Mouse (Mus musculus): ENCODE data around the gene Trak2.
"Not testable (repeated sequence)": the region's sequence is repeated elsewhere in the genome, so short reads cannot be mapped to it uniquely, and the experiment has no call there.

Gene Trak2

DNA sequence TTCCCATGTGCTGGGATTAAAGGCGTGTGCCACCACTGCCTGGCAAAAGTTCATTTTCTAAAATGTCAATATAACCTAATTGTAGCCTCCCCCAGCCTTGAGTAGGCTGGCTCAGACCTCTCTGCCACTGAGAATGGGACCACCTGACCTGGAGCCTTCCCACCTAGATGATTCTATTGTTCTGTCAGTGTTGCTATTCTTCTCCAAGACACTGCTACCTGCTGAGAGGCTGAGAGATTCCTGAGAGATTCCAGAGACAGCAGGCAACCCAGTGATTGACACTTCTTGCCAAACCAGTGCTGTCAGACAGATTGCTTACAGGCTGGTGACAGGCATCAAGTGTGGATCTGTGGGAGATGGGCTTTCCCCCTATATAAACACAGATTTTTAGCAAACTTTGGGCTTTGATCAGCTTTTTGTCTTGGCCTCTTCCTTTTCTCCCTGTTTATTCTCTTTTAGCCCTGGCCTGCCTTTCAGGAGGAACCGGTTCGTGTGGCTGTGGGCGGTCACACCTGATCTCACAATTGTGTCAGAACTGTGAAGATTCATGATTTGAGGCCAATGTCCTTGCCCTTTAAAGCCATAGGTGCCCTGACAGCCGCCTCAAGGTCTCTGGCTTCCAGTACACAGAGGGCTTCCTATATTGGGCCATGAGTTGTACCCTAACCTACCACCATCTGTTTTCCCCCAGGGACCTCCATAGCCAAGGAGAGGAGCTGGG lies 83.2 kb downstream of the Trak2 start:
- DNase-seq (ENCODE audit: low read depth): no peak

DNA sequence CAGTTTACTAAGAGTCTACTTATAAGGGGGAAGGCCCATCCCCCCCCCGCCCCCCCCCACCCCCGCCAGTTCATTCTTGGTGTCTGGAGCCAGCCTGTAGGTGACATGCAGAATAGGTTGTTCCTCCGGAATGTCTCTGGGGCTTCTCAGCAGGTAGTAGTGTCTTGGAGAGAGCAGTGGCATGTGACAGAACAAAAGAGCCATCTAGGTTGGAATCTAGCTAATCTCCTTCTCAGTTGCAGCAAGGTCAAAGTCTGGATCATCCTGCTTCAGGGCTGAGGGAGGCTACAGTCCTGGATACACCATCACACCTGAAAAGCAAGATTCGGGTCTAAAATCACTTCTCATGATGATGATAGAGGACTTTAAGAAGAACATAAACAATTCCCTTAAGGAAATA lies 87.6 kb downstream of the Trak2 start:
- no peak for DNase-seq (ENCODE audit: low read depth)

DNA sequence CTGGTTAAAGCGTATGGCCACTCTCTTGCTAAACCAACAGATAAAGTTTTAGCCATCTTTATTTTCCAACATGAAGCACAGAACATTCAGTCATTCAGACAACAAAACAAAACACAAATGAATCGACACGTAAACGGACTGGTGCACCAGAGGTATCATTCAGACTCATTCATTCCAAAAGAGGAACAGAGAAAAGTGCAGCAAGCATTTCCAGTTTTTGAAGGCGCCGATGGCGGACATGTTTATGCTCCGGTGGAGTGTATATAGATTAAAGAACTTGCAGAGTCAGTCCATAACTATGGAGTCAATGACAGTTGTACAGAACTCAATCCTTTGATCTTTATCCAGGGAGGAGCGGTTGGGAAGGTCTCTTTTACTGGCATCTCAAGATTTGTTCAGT lies 90.0 kb downstream of the Trak2 start:
- DNase-seq (ENCODE audit: low read depth): not testable (repeated sequence)

DNA sequence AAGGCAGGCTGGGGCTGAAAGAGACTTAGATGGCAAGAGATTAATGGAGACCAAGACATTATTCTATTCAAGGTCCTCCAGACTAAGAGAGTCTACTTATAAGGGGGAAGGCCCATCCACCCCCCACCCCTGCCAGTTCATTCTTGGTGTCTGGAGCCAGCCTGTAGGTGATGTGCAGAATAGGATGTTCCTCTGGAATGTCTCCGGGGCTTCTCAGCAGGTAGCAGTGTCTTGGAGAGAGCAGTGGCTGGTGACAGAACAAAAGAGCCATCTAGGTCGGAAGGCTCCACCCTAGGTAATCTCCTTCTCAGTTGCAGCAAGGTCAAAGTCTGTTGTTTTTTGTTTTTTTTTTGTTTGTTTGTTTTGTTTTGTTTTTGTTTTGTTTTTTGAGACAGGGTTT lies 93.9 kb downstream of the Trak2 start:
- not testable (repeated sequence) for DNase-seq (ENCODE audit: low read depth)

DNA sequence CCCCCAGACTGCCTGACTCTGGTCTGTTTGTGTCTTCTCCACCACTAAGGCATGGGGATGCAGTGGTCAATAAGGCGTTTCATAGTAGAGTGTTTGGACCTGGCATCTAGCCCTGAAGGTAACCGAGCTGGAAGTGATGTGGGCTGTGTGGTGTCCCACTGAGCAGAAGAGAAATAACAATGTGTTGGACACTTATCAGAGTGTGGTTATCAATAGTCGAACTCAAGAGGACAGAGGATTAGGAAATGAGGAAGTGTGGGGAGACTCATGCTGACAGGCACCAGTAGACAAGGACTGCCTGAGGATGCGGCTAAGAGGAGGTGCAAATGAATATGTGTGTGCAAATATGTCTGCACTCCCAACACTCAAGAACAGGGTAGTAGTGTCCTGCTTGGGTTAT lies 96.7 kb downstream of the Trak2 start:
- not testable (repeated sequence) for DNase-seq (ENCODE audit: low read depth)

DNA sequence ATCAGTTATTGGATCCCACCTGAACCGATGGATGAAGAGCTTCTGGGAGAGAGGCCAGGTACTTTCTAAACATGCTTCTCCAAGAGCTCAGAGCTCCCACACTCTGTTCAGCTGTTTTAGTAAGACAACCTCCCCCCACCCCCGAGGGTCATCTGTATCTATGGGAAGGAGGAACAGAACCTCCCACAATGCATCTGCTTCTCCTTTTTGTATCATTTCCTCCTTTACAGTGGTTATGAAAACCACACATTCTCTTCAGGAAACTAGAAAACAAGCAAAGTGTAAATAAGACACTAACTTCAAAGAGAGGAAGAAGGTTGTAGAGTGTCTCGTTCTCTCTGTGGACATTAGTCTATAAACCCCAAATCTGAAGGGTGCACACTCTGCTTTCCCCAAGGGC lies 112.6 kb downstream of the Trak2 start:
- DNase-seq (ENCODE audit: low read depth): not testable (repeated sequence)

DNA sequence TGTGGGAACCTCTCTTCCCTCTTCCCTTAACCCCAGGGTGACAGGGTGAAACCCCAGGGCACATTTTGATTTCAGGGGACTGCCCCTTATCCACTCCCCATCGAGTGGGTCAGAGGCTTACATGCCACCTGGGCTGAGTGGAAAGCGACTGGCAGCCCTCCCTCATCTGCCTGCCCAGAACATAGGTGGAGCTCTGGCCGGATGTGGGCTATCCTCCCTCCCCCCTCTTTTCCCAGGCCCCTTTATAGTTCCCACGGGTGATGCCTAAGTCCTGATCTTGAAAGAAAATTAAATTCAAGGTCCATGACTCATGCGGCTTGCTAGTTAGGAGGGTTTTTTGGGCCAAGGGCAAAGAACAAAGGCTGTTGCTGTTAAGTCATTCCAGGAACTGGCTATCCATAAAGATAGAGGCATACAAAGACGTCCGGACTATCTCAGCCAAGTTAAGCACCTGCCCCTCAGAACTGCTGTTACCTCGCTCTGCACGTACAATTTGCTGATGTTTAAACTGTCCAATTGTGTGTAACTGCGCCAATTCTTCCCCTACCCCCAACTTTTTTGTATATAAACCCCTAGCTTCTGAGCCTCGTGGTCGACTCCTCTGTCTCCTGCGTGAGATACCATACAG lies 113.4 kb downstream of the Trak2 start:
- peak; percentile 50 for DNase-seq (ENCODE audit: low read depth)

DNA sequence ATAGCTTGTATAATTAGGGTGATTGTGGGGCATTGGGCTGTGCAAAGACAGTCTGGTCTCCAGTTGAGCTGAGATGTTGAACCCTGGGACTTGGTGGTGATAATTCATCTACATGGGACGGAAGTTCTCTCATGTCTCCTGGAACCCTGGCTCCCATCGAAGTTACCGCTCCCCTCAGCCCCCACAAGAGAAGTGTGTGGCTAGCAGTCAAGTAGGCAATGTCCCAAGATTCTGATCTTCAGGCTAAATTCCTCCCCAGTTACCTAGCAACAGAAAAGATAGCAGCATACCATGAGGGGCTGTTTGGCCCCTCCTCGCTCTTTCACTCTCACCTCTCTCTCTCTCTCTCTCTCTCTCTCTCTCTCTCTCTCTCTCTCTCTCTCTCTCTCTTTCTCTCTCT lies 114.1 kb downstream of the Trak2 start:
- not testable (repeated sequence) for DNase-seq (ENCODE audit: low read depth)

DNA sequence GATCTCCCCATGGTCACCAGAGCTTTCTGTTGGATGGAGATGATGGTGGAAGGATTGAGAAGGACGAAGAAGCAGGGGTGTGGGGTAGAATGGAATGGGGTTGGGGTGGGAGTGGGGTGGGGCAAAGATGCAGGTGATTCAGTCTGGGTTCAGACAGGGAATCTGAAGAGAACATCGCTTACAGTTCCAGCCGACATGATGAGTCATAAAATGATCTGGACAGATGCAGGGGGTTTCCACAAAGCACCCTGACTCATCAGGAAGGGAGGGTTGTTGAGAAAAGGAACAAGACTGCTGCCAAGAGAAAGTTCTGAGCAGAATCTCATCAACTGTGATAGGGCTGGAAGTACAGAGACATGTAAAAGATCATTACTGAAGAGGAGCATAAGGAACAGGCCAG lies 116.4 kb downstream of the Trak2 start:
- not testable (repeated sequence) for DNase-seq (ENCODE audit: low read depth)

All from naive thymus-derived CD4-positive, alpha-beta T cell, adult 2 months (primary cell).